Mouse (Mus musculus) forebrain, embryonic 12.5 days (tissue): Measurements from ENCODE around the gene Cutal. TPM values are rescaled to one million over a fixed set of nuclear protein-coding genes. Genes with fewer than 3 reads are reported as not detected.

Source experiments
- ATAC-seq: fragments of 200-750 bp; cut with Nextera tagmentation; 2 replicates; pipeline ENCODE4 v1.8.0; 2017; ENCODE audit warnings: moderate TSS enrichment; ENCODE audit not compliant: low FRiP score
- H3K27ac ChIP-seq: fragments of 300-500 bp; sonication (generic); 2 replicates; pipeline ENCODE4 v1.5.1; 2016; ENCODE audit warnings: mild to moderate bottlenecking
- H3K27me3 ChIP-seq: fragments of 300-500 bp; sonication (generic); 2 replicates; pipeline ENCODE4 v1.6.1; 2016; ENCODE audit warnings: mild to moderate bottlenecking
- H3K36me3 ChIP-seq: fragments of 300-500 bp; sonication (generic); replicated peaks from 2 replicates; pipeline ENCODE4 v1.6.1; 2016; ENCODE audit warnings: mild to moderate bottlenecking
- H3K4me1 ChIP-seq: fragments of 300-500 bp; sonication (generic); 2 replicates; pipeline ENCODE4 v1.6.1; 2016
- H3K4me2 ChIP-seq: fragments of 300-500 bp; sonication (generic); 2 replicates; pipeline ENCODE4 v1.6.1; 2016; ENCODE audit warnings: mild to moderate bottlenecking, moderate library complexity
- H3K4me3 ChIP-seq: fragments of 300-500 bp; sonication (generic); replicated peaks from 2 replicates; pipeline ENCODE4 v1.5.1; 2016; ENCODE audit warnings: mild to moderate bottlenecking
- H3K9ac ChIP-seq: fragments of 300-500 bp; sonication (generic); 2 replicates; pipeline ENCODE4 v1.6.1; 2016; ENCODE audit warnings: mild to moderate bottlenecking
- H3K9me3 ChIP-seq: fragments of 300-500 bp; sonication (generic); 2 replicates; pipeline ENCODE4 v1.6.1; 2016
- WGBS: fragments of 180-500 bp; shearing (Covaris S2); methylation state at CpG from one replicate; pipeline ENCODE4 v1.1.7; 2016; 5-methylcytosine and 5-hydroxymethylcytosine counted together
- polyA plus RNA-seq: library from polyadenylated mRNA; unstranded; fragments of >200 nt; fragmentation: Nextera tagmentation; extraction: Ambion mirVana; gene quantifications from 2 replicates; pipeline ENCODE4 v1.2.1, GENCODE M21; 2016

Gene Cutal
- polyA plus RNA-seq, 1 experiment from 2014 or later: not detected

DNA sequence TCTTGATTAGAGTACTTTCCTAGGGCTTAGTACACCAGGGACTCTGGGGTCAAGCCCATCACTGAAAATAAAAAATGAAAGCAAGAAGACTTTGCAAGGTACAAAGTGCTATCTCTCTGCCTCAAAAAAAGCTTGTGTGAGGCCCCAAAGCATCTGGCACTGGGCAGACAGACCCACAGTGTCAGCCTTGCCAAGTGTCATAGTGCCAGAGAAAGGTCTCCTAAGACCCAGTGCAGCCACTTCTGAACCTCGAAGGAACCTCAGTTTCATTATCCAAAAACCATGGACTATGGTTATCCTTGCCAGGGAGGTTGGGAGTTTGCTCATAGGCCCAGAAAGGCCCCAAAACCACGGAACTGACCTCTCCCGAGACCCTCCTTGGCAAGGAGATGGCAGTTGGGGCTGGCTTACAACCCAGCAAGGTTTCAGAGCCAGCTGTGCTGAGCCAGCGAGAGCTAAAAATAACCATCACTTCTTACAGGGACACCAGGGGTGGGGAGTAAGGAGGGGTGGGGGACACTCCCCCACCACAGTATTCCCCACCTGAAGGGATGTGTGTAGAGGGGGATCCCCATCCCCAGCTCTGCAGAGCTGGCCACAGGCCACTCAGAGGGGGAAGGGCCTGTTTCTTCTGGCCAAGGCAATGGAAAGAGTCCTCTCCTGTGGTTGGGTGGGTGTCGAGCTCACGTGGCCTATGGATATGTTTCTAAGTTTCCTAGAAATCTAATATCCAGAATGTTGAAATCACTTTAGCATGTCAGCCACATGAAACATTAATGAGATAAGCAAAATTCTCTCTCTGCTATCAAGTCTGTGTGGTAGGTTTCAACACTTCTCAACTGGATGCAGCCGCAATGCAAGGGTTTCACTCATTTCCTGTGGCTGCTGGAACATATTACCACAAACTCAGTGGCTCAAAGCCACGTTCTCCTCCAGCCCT is 64.3 kb downstream of the Cutal start:
- WGBS: 82% methylated on average over 8 of the region's 8 CpGs

DNA sequence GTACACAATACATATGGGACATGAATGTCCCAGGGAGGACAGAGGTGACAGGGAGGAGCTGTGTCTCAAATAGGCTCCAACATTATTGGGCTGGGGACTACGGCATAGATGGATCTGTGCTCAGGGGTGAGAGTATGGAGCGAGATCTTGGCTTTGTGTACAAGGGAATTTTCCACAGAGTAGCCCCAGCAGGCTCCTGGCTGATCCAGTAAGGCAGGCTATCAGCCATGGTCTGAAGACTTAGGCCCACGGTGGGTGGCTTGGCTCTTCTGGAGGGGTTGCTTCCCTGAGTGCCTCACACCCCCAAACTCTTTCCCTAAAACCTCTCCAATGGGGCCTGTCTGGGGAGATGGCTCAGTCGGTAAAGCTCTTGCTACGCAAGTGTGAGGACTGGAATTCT is 66.0 kb downstream of the Cutal start:
- Histone ChIP-seq H3K27ac (no peak overlapping the region), H3K27me3 (peaks cover 8% of the 10 kb centered on the region; the same call in 1 of the 2 replicates), H3K36me3 (no peaks in the 10 kb centered on the region), H3K9ac (no peak overlapping the region), H3K9me3 (no peaks in the 10 kb centered on the region), H3K4me2 (no peak overlapping the region), H3K4me1 (peaks cover 4% of the 10 kb centered on the region; the same call in 1 of the 2 replicates), H3K4me3 (no peak overlapping the region)
- 82% methylated on average over 3 of the region's 5 CpGs for WGBS
- no peak for ATAC-seq

More for the DNA sequence above, 64.3 kb downstream of the Cutal start:
- no peak overlapping the region for H3K27ac ChIP-seq
- H3K27me3 ChIP-seq: peaks cover 8% of the 10 kb centered on the region; the same call in 1 of the 2 replicates
- no peak overlapping the region for H3K4me2 ChIP-seq
- ATAC-seq: no peak
- no peak overlapping the region for H3K4me3 ChIP-seq
- H3K4me1 ChIP-seq: peaks cover 4% of the 10 kb centered on the region; the same call in 1 of the 2 replicates
- no peak overlapping the region for H3K9ac ChIP-seq
- no peaks in the 10 kb centered on the region for H3K36me3 ChIP-seq
- H3K9me3 ChIP-seq: no peaks in the 10 kb centered on the region

DNA sequence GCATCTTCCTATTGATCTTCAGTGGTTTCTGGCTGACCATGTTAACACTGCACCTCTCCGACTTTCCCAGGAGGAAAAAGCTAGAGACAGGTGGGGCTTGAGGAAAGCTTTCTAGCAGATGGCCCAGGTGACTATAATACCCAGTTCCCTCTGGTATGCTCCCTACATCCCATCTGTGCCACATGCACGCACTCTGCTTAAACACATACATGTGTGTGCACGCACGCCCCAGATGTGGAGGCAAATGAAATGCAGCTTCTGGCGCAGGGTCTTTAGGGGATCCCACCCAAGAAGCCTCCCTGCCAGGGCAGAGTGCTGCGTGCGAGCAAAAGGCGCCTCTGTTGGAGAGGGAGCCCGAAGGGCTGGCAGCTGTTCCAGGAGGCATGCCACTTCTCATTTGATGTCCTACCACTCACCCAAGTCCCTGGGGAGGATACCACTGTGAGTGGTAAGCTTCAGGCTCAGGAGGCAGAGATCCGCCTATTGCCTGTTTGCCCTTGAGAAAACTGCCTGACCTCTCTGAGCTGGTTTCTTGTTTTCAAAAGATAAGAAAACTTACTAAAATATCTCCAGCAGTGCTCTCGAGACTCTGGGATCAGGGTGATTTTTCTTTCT is 67.0 kb downstream of the Cutal start:
- Histone ChIP-seq H3K36me3 (no peaks in the 10 kb centered on the region), H3K27me3 (peaks cover 8% of the 10 kb centered on the region; the same call in 1 of the 2 replicates), H3K9ac (no peak overlapping the region), H3K27ac (no peak overlapping the region), H3K4me3 (no peak overlapping the region), H3K4me1 (peaks cover 4% of the 10 kb centered on the region; the same call in 1 of the 2 replicates), H3K9me3 (no peaks in the 10 kb centered on the region), H3K4me2 (no peak overlapping the region)
- ATAC-seq: no peak
- WGBS: 80% methylated on average over 11 of the region's 11 CpGs

Other genes with a start within 250 kb of the Cutal start
- gene Gapvd1, start 119.2 kb upstream of the Cutal start, polyA plus RNA-seq: 123 and 134 TPM in 2 replicates
- 571 and 599 TPM in 2 replicates for gene Hspa5, start 102.4 kb upstream of the Cutal start, polyA plus RNA-seq
- gene Rabepk, start 74.5 kb upstream of the Cutal start, polyA plus RNA-seq: 23.3 and 23.4 TPM in 2 replicates
- gene Fbxw2, start 48.1 kb upstream of the Cutal start, polyA plus RNA-seq: 83.9 and 90.2 TPM in 2 replicates
- gene Gm34653, start 41.4 kb upstream of the Cutal start, polyA plus RNA-seq: not detected in 2 replicates
- 97.9 and 110 TPM in 2 replicates for gene Psmd5, start 572 bp downstream of the Cutal start, polyA plus RNA-seq
- gene Phf19, start 39.6 kb downstream of the Cutal start, polyA plus RNA-seq: 3.9 and 6.1 TPM in 2 replicates
- gene Traf1, start 87.4 kb downstream of the Cutal start, polyA plus RNA-seq: 0.37 and 0.45 TPM in 2 replicates
- 0.45 and 1.2 TPM in 2 replicates for gene Hc, start 187.0 kb downstream of the Cutal start, polyA plus RNA-seq
- 0.22 and 0.98 TPM in 2 replicates for gene AI182371, start 227.1 kb downstream of the Cutal start, polyA plus RNA-seq
- 37.1 and 38.2 TPM in 2 replicates for gene Cntrl, start 235.1 kb downstream of the Cutal start, polyA plus RNA-seq